ENCODE assay signal across 8 mouse cellular contexts in the genomic region with DNA sequence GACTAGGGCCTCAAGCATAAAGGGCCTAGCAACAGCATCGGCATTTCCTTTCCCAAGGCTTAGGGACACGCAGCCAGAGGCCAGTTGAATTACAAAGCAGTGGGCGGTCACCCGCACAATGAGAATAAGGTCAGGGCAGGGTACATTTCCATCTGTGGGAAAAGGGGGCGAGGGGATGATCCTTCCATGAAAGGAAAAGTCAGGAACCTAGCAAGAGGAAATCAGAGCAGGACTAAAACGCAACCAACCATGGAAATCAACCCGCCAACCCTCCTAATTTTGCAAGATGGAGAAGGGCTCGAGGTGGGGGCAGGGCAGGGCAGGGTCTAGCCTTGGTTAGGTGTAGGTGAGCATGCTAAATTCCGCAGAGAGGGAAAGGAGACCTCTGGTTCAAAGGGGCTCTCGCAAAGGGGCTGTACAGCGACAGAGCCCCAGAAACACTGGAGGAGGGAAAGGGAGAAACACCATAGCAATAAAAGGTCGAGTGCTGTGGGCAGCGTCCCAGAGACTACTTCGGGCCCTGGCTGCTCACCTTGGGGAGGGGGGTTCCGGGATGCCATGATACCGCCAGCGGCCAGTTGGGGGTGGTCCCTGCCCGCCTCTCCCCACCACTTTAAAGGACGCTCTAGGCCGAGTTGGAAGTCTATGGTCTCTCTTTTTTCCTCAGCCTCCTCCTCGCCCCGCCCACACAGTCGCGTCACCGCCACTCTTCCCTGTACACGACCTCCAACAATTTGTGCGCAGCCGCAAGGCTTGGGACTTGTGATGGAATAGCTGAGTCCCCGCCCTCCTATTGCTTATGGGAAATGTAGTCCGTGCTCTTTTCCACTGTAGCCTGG. TPM values are rescaled to one million over a fixed set of nuclear protein-coding genes. Genes with fewer than 3 reads are reported as not detected.
DNase-seq lines count a peak whose midpoint lies in the region; ATAC-seq and TF ChIP-seq lines count a peak whose summit lies in the region.

A gene (minus strand): TSS at position 705 of the 839 bp plus-strand sequence.

- H3K9me3 ChIP-seq in ES-Bruce4 (replicated peaks; ENCODE audit: control insufficient read depth, insufficient read depth, low read length, poor library complexity, severe bottlenecking) = no peaks in the 10 kb centered on the region
- H3K9me3 ChIP-seq in forebrain, embryonic 13.5 days (replicated peaks) = no peaks in the 10 kb centered on the region
- no peaks in the 10 kb centered on the region for H3K9me3 ChIP-seq in neural tube, embryonic 15.5 days (replicated peaks)

- peak; percentile 74 for TF ChIP-seq EP300 in ES-Bruce4 (IDR thresholded peaks at IDR 0.05; ENCODE audit: insufficient read depth, low read depth, low read length)

- H3K36me3 ChIP-seq in ES-Bruce4 (ENCODE audit: control insufficient read depth, insufficient read depth, low read length, poor library complexity, severe bottlenecking) = no peaks in the 10 kb centered on the region
- H3K36me3 ChIP-seq in forebrain, embryonic 13.5 days (ENCODE audit: poor library complexity, severe bottlenecking) = no peaks in the 10 kb centered on the region
- no peaks in the 10 kb centered on the region for H3K36me3 ChIP-seq in neural tube, embryonic 15.5 days

- intact Hi-C loops in heart, postnatal 10 days (cut with DNase I) = no loop called here

- H3K27me3 ChIP-seq in ES-Bruce4 (ENCODE audit: control insufficient read depth, insufficient read depth, low read length, poor library complexity, severe bottlenecking) = no peaks in the 10 kb centered on the region
- H3K27me3 ChIP-seq in forebrain, embryonic 13.5 days = no peaks in the 10 kb centered on the region
- no peaks in the 10 kb centered on the region for H3K27me3 ChIP-seq in neural tube, embryonic 15.5 days (replicated peaks)

- peak within 1 kb of the TSS; percentile 55 for H3K4me2 ChIP-seq in forebrain, embryonic 13.5 days
- H3K4me2 ChIP-seq in neural tube, embryonic 15.5 days = peak within 1 kb of the TSS; percentile 54

- TF ChIP-seq CTCF in ES-Bruce4 (IDR thresholded peaks at IDR 0.05; ENCODE audit: low read depth, low read length) = no peak

- DNase-seq in heart, postnatal 10 days = peak; percentile 94 to 95
- peak; percentile 96 for DNase-seq in layer of hippocampus, adult 11-12 months (ENCODE audit: low spot score)
- DNase-seq in lung, adult 18-20 months = peak; percentile 96 to 98
- DNase-seq in testis, postnatal 14 days (ENCODE audit: low spot score) = peak; percentile 91

- TF ChIP-seq POLR2A in ES-Bruce4 (IDR thresholded peaks at IDR 0.05; ENCODE audit: insufficient read depth, low read length) = no peak

- ATAC-seq in cerebellum, adult (ENCODE audit: insufficient number of reproducible peaks, low FRiP score, low TSS enrichment) = peak; percentile 98
- peak; percentile 98 for ATAC-seq in forebrain, embryonic 13.5 days
- ATAC-seq in neural tube, embryonic 15.5 days (ENCODE audit: low FRiP score) = peak; percentile 98

- no peaks in the 10 kb centered on the region for H3K4me1 ChIP-seq in ES-Bruce4 (ENCODE audit: control insufficient read depth, insufficient read depth, low read length)
- H3K4me1 ChIP-seq in forebrain, embryonic 13.5 days = peaks cover 4% of the 10 kb centered on the region; the same call in 1 of the 2 replicates
- H3K4me1 ChIP-seq in neural tube, embryonic 15.5 days = peaks cover 5% of the 10 kb centered on the region; the same call in 1 of the 2 replicates

- peak within 1 kb of the TSS; percentile 92 for H3K4me3 ChIP-seq in ES-Bruce4 (ENCODE audit: low read depth, low read length)
- H3K4me3 ChIP-seq in forebrain, embryonic 13.5 days = peak within 1 kb of the TSS; percentile 47
- peak within 1 kb of the TSS; percentile 47 for H3K4me3 ChIP-seq in neural tube, embryonic 15.5 days (replicated peaks)

- 16% methylated on average over 30 of the region's 30 CpGs for WGBS in forebrain, embryonic 13.5 days
- WGBS in neural tube, embryonic 15.5 days = 15% methylated on average over 25 of the region's 30 CpGs

- peak within 1 kb of the TSS; percentile 87 for H3K27ac ChIP-seq in ES-Bruce4 (ENCODE audit: insufficient read depth, low read length)
- peak within 1 kb of the TSS; percentile 85 for H3K27ac ChIP-seq in forebrain, embryonic 13.5 days
- H3K27ac ChIP-seq in neural tube, embryonic 15.5 days (replicated peaks) = peak within 1 kb of the TSS; percentile 91

- peak within 1 kb of the TSS; percentile 62 for H3K9ac ChIP-seq in ES-Bruce4 (ENCODE audit: low read depth, poor library complexity, severe bottlenecking)
- peak within 1 kb of the TSS; percentile 63 for H3K9ac ChIP-seq in forebrain, embryonic 13.5 days
- peak within 1 kb of the TSS; percentile 51 for H3K9ac ChIP-seq in neural tube, embryonic 15.5 days (replicated peaks)

RNA-seq across cellular contexts. Expression of the gene that starts here (rescaled TPM):
- polyA plus RNA-seq in ES-Bruce4 (2011; ENCODE audit: insufficient read depth, insufficient read length, low read depth, missing spikeins) = 31.3 and 34.4 TPM in 2 replicates
- polyA plus RNA-seq in forebrain, embryonic 13.5 days (2015; fragmentation: Nextera tagmentation; extraction: Ambion mirVana) = 65.4 and 69.3 TPM in 2 replicates
- 10 to 100 TPM; 25.0 to 32.1 TPM for total RNA-seq in heart, postnatal 10 days (2021)
- 57.2 and 59.1 TPM in 2 replicates for polyA plus RNA-seq in neural tube, embryonic 15.5 days (2015; fragmentation: Nextera tagmentation; extraction: Ambion mirVana)

Comparison
In these comparisons a context has a peak if more than half of its experiments do, and no peak if none do; other contexts are left out.
1. Peak in every context shown above with its lines: DNase-seq, ATAC-seq, H3K4me3 ChIP-seq and H3K27ac ChIP-seq.